Mouse (Mus musculus) left cerebral cortex, postnatal 25 days (tissue): ENCODE results near the gene Mogat1. TPM values are rescaled to one million over a fixed set of nuclear protein-coding genes. Genes with fewer than 3 reads are reported as not detected.
A peak's percentile ranks its signal among the peaks of the same experiment; 100 is the strongest.
"Not testable (repeated sequence)": the region's sequence is repeated elsewhere in the genome, so short reads cannot be mapped to it uniquely, and the experiment has no call there.

Source experiments
- DNase-seq, 2 experiments: peaks; one replicate each; pipeline ENCODE4 v3.0.0; 2022; ENCODE audit warnings: low spot score in 2 of 2, mixed read lengths in 1 of 2
- intact Hi-C: fragments of 180-260 bp; cut with DNase I; formaldehyde crosslinking; loops from one replicate; pipeline ENCODE4 v1.15.1; 2025
- total RNA-seq, 2 experiments: library from RNA; stranded (reverse); gene quantifications; 2 replicates each; pipeline ENCODE4 v1.2.3; 2021

The Mogat1 gene
- total RNA-seq, 2 experiments from 2014 or later = not detected

DNA sequence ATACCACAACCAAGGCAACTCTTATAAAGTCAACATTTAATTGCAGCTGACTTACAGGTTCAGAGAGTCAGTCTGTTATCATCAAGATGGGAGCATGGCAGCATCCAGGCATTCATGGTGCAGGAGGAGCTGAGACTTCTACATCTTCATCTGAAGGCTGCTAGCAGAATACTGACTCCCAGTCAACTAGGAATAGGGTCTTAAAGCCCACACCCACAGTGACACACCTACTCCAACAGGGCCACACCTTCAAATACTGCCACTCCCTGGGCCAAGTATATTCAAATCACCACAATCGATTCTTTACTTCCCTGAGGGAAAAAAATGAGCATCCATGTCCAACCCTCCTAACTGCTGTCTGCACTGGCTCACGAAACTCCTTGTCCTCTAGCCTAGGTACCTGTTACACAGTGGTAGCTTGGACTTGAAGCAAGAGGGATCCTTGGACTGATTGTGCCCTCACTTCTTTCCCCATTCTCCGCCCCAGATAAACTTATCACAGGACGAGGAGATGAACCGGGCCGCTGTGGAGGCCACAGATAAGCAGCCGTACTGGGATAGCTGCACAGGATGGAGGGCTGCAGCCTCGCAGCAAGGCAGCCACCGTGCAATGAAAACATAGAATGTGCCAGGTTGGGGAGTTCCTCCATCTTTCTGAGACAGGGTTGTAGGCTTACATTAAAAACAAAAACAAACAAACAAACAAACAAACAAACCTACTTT, 23.8 kb downstream of the Mogat1 start:
- DNase-seq = no peak
- intact Hi-C loops = loop anchor here (5.0 kb wide), 1 partner anchor 68 kb away; no protein-coding TSS in a partner anchor

DNA sequence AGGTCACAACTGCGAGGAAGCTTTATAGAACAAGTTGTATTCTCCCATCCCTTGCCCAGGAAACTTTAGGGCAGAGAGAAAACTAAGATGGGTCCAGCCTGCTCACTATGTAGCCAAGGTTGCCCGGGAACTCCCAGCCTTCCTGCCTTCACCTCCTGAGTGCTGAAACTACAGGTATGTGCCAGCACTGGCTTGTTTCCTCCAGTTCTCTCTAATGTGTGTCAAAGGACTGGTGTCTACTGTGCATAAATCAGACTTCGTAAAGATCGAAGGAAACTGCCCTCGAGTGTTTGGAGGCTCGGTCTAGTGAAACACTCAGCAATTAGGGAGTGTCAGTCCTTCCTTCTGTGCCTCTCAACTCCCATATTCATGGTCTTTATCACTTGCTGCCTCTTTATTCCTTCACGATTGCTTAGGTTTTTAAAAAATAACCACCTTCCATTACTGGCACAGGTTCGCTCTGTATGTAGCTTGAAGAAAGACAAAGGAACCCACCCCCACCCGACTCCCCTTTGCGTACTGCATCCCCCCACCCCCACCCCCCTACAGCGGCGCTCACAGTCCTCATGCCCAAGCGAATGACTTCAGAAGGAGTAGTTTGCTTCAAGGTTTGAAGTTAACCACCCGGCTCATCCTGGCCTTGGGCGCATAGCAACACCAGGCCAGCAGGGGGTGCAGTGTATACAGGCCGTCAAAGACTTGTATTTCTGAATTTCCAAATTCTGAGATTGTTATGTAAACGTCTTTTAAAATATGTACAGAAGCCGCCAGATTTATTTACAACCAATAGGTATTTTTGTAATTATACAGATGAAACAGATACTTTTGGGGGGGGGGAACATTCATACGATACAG, 25.7 kb downstream of the Mogat1 start:
- intact Hi-C loops = loop anchor here (1.0 to 5.0 kb wide), 3 partner anchors 66 to 148 kb away; partner anchors contain the start of gene Acsl3

DNA sequence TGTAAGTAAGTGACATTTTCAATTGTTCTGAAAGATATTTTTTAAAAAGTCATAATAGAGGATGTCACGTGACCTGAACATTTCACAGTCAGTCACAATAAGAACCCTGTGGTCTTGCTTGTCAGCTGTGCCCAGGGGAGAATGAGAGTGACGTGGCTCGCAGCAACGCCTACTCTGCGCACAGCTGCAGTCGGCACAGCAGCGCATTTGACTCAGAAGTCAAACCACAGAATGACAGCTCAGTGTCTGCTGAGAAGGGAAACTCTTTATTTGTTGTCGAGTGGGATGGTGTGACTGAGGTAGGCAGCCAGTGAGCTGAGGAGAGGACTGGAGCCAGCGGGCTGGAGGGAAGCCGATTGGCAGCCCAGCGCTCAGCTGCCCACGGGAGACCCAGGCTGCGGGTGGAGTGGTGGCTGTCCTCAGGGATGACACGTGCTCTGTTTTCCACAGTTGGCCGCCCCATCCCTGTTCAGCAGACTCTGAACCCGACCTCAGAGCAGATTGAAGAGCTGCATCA, 26.8 kb downstream of the Mogat1 start:
- DNase-seq = peak; percentile 82 to 96
- intact Hi-C loops = loop anchor here (1.0 to 5.0 kb wide), 3 partner anchors 65 to 147 kb away; partner anchors contain the start of gene Acsl3

More for the DNA sequence above, 25.7 kb downstream of the Mogat1 start:
- peak; percentile 81 to 92 for DNase-seq

DNA sequence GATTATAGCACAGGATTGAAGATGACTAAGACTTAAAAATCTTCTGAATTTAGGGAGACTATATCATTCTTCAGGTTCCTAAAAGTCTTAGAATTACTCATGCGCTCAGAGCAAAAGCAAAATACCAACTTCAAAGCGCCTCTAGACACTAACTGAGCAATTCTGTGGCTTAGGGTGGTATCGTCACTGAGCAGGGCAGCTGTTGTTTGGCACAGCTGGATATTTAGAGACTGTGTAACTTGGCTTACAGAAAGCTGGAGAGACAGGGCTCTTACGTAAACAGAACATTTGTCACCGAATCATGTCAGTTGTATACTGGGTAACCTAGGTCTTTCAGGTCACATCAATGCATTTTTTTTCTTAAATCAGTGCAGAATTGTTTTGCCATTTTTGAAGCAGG, 27.6 kb downstream of the Mogat1 start:
- peak in 1 of 2 experiments; percentile 23 for DNase-seq
- intact Hi-C loops = loop anchor here (5.0 kb wide), 1 partner anchor 64 kb away; no protein-coding TSS in a partner anchor

DNA sequence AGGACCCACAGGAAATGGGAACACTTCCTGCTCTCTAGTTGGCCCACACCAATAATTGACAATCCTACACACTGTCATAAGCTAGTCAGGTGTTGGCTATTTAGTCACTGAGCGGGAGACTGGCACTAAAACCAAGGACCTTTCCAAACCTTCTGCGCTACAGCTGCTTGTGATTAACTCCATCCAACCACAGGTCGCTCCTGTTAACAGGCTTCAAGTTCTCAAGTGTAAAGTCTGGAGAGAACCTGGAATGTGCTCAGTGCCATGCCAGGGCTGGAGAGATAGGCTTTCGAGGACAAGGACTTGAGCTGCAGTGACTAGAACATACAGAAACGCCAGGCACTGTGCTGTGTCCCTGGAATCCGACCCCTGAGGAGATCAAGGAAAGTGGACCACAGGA, 28.4 kb downstream of the Mogat1 start:
- intact Hi-C loops = loop anchor here (5.0 kb wide), 1 partner anchor 63 kb away; no protein-coding TSS in a partner anchor
- DNase-seq = no peak

DNA sequence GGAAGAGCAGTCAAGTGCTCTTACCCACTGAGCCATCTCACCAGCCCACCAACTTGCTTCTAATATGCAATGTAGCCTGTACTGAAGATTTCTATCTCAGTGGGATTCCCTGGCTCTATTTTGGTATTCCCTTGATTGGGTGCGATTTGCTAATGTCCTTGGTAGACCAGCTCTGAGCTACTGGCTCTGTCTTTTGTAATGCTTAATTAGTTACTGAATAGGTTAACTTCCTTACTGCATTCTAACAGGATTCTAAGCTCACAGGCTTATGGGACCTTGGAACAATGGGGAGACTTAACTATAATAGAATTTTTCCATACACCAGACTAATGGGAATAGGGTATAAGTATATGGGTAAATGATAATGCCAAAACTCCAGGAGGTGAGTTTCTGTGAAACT, 32.8 kb downstream of the Mogat1 start:
- intact Hi-C loops, DNase-seq: not testable (repeated sequence)

DNA sequence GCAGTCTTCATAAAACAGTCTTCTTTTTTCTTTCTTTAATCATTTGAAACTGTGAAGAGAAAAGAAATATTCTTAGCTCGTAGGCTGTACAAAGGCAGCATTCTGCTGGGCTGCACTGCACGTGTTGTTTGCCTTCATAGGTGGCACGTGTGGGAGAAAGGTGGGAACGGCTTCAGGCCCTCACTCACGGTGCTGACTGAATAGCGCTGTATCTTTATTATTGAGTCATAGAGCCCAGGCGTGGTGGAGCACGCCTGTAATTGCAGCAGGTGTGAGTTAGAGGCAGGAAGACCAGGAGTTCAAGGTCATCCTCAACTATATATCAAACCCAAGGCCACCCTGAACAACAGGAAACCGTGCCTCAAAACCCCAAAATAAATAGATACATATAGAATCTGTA, 35.5 kb downstream of the Mogat1 start:
- DNase-seq = no peak
- intact Hi-C loops = no loop called here

DNA sequence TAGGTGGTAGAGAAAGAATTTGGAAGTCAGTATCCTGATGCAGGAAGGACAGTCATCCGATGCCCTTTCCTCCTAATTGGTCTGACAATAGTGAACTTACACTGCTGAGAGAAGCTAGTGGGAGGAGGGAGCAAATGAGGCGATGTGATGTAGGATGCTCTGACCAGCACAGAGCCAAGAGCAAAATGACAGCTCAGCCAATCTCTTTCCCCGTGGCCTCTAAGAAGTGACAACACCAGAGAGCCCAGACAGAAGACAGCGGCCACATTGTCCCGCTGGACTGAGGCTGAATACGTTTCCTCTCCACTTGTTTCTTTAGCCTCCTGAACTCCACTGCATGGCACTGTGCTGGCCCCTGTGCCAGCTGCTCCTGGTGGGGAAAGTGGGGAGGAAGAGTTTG, 38.2 kb downstream of the Mogat1 start:
- intact Hi-C loops = no loop called here
- DNase-seq = peak in 1 of 2 experiments; percentile 14

DNA sequence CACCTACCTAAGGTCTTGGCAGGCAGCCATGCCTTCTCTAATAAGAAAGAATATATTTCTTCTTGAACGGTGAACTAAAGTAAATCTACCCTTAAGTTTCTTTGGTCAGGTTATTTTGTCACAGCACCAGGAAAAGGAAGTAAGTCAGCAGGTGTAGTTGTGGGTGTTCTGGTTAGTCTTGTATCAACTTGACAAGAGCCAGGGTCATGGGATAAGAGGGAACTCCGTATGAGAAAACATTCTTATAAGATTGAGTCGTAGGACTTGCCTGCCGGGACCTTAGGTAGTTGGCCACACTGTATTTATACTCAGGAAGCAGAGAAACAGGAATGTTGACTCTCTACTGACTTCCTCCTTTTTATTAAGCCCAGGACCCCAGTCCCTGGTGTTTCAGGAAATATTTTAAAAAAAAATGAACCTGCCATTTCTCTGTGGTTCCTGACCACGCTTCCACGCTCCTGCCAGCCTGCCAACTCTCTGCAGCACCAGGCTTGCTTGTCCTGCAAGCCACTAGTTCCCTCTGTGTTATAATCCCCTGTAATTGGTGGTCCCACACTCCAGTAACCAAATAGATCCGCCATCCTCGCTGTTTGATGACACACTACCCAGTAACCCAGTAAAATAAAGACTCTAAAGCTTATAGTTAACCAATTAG, 43.3 kb downstream of the Mogat1 start:
- intact Hi-C loops = no loop called here
- no peak for DNase-seq

DNA sequence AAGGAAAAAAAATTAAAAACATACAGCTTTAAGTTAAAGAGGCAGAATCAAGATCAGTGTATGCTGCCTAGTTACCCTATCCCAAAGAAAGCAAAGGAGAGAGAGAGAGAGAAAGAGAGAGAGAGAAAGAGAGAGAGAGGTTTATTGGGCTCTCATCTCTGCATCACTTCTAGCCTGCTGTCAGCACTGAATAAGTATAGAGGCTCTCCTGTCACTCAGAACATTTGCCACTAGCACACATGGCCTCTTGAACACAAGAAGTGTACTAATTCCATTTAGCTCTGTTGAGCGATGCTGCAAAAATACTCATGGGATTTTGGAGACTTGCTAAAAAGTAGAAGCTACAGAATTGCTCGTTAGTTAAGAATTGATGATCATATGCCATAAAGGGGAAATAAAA, 56.2 kb downstream of the Mogat1 start:
- intact Hi-C loops = no loop called here
- no peak for DNase-seq

DNA sequence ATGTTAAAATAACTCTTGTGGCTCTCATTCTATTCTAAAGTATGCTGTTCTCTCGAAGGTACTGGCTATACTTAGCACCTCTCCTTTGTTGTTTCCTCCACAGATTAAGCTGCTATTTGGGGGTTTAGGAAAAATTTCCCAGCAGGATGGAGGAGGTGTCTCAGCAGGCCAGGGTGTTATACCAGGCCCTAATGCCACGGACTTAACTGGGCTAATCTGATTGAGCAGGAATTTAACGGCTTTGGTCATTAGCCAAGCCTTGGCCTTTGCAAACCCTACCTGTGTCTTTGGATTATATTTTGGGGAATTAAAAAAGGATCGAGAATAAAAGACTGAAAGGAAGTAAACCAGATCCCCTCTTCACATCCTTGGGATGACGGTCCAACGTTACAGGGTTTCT, 56.6 kb downstream of the Mogat1 start:
- DNase-seq = no peak
- intact Hi-C loops = no loop called here

DNA sequence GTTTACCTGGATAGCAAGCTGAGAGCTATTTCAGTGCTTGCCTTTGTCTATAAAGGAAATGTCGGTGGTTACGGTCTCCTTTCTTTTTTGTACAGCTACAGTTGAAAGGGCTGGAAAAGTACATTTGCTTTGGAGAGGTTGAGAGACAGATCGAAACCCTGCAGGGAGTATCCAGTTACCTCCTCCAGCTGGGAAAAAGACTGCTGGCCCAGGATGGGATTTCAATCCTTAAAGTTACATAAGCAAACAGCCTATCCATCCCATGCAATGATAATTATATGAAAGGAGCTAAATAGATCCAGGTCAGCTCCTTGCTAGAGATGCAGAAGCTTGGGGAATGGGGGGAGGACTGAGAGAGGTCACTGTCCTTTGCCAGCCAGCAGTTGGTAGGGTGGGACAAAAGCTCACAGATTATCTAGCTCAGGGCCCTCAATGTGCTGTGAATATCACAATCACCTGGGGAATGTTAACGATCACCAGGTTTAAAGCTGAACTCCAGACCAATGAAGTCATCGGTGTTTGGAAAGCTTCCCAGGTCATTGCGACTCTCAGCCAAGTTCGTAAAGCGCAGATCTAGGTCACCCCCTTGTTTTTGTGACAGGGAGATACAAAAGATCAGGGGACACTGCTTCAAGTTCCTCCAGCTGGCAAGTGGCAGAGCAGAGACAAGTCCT, 57.2 kb downstream of the Mogat1 start:
- intact Hi-C loops = no loop called here
- peak in 1 of 2 experiments; percentile 18 for DNase-seq

DNA sequence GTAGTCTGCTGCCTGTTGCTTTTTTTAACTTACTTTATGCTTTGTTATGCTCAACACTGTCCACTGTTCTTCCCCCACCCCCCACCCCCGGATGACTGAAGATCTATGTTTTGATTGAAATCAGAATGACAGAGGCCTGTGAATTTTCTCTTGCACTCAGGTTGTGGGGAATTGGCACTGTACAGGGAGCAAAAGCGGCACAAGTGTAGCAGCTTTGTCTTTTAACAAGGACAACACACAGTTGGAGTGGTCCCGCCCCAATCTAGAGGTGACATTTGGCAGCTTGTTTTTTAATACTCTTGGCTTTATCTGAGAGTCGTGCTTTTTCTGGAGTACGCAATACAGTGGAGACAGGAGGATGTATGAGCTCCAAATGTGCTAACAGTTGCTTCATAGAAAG, 58.8 kb downstream of the Mogat1 start:
- DNase-seq = no peak
- intact Hi-C loops = no loop called here

DNA sequence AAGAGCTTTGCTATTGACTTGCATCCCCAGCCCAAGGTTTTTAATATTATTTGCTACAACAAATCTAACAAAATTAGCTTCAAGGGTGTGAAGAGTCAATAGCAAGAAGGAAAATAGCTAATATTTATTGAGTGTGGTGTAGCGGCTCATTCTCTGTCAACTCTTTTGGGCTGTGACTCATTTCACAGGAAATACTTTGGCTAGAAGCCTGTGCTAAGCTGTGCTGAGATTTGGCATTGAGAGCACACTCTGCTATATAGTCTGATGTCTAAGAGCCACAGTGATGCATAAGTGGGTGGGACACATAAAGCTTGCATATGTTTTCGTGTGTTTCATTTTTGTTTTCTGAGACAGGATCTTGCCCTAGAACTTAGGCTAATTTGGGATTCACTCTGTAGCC, 74.3 kb downstream of the Mogat1 start:
- DNase-seq = peak; percentile 25 to 75
- intact Hi-C loops = no loop called here

DNA sequence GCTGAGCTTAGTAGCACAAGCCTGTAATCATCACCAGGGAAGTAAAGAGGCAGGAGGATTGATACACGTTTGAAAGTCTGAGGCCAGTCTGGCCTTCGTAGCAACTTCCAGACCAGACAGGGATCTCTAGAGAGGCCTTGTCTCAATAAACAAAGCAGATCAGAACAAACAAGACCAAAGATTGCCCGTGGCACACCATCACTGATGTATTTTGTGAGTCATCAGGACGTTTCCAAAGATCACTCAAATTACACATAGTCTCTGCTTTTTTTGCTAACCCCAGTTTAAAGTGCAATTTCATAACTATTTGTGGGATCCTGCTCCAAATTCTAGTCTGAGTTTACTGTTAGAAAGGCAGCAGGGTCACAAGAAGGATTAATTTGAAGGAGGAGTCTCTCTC, 76.2 kb downstream of the Mogat1 start:
- intact Hi-C loops = no loop called here
- DNase-seq = no peak
